Mouse (Mus musculus) hindbrain, embryonic 15.5 days (tissue): Measurements from ENCODE around the gene Ltbp3. TPM values are rescaled to one million over a fixed set of nuclear protein-coding genes. Genes with fewer than 3 reads are reported as not detected.
"Not testable (repeated sequence)": the region's sequence is repeated elsewhere in the genome, so short reads cannot be mapped to it uniquely, and the experiment has no call there.

Experiments used
- ATAC-seq: fragments of 200-750 bp; cut with Nextera tagmentation; 2 replicates; pipeline ENCODE4 v1.8.0; 2017; ENCODE audit warnings: low read depth, moderate number of reproducible peaks, moderate TSS enrichment; ENCODE audit not compliant: low FRiP score
- H3K27ac ChIP-seq: fragments of 300-500 bp; sonication (generic); replicated peaks from 2 replicates; pipeline ENCODE4 v1.5.1; 2015; ENCODE audit warnings: mild to moderate bottlenecking, inconsistent platforms
- H3K27me3 ChIP-seq: fragments of 300-500 bp; sonication (generic); 2 replicates; pipeline ENCODE4 v1.6.1; 2015; ENCODE audit warnings: control low read depth, inconsistent platforms
- H3K36me3 ChIP-seq: fragments of 300-500 bp; sonication (generic); 2 replicates; pipeline ENCODE4 v1.6.1; 2015; ENCODE audit warnings: control low read depth, inconsistent platforms
- H3K4me1 ChIP-seq: fragments of 300-500 bp; sonication (generic); replicated peaks from 2 replicates; pipeline ENCODE4 v1.6.1; 2015; ENCODE audit warnings: control low read depth, inconsistent platforms
- H3K4me2 ChIP-seq: fragments of 300-500 bp; sonication (generic); 2 replicates; pipeline ENCODE4 v1.6.1; 2015; ENCODE audit warnings: moderate library complexity, mild to moderate bottlenecking, inconsistent platforms
- H3K4me3 ChIP-seq: fragments of 300-500 bp; sonication (generic); 2 replicates; pipeline ENCODE4 v1.5.1; 2015; ENCODE audit warnings: mild to moderate bottlenecking, inconsistent platforms
- H3K9ac ChIP-seq: fragments of 300-500 bp; sonication (generic); 2 replicates; pipeline ENCODE4 v1.6.1; 2015; ENCODE audit warnings: inconsistent platforms
- H3K9me3 ChIP-seq: fragments of 300-500 bp; sonication (generic); 2 replicates; pipeline ENCODE4 v1.6.1; 2016; ENCODE audit warnings: control low read depth, inconsistent platforms
- WGBS: fragments of 180-500 bp; shearing (Covaris S2); methylation state at CpG from one replicate; pipeline ENCODE4 v1.1.7; 2015; 5-methylcytosine and 5-hydroxymethylcytosine counted together
- polyA plus RNA-seq: library from polyadenylated mRNA; unstranded; fragments of >200 nt; fragmentation: Nextera tagmentation; extraction: Ambion mirVana; gene quantifications from 2 replicates; pipeline ENCODE4 v1.2.1, GENCODE M21; 2015

Ltbp3 gene
- polyA plus RNA-seq, 1 experiment from 2014 or later = 15.2 TPM

- no peaks in the 10 kb centered on the region for H3K9me3 ChIP-seq
- no peak for ATAC-seq
These were observed 47.2 kb downstream of the Ltbp3 start for GRCm38 (mm10) chr19:5787920-5788319.

DNA sequence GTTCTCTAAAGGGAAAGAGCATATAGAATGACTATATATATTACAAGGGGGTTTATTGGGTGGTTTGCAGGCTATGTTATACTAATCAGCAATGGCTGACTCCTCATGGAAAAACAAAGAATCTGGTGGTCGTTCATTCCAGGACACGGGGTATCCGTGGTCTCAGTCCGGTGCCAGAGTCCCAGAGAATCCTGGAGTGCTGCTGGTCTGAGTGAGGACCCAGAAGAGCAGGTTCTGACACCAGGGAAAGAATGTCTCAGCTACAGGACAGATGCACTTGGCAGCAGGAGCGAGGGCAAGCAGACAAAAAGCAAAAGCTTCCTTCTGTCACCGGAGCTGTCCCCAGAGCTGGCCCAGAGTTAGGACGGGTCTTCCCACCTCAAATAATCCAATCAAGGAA, 47.9 kb downstream of the Ltbp3 start:
- Histone ChIP-seq H3K36me3 (no peaks in the 10 kb centered on the region), H3K4me3 (no peak overlapping the region)
- WGBS = 88% methylated on average over 7 of the region's 7 CpGs

More at GRCm38 (mm10) chr19:5787920-5788319, 47.2 kb downstream of the Ltbp3 start:
- Histone ChIP-seq H3K9ac (no peak overlapping the region), H3K36me3 (no peaks in the 10 kb centered on the region), H3K4me3 (no peak overlapping the region), H3K27me3 (no peaks in the 10 kb centered on the region), H3K4me1 (no peaks in the 10 kb centered on the region; the same call in 1 of the 2 replicates), H3K27ac (no peak overlapping the region), H3K4me2 (no peak overlapping the region)
- WGBS = 87% methylated on average over 7 of the region's 7 CpGs

DNA sequence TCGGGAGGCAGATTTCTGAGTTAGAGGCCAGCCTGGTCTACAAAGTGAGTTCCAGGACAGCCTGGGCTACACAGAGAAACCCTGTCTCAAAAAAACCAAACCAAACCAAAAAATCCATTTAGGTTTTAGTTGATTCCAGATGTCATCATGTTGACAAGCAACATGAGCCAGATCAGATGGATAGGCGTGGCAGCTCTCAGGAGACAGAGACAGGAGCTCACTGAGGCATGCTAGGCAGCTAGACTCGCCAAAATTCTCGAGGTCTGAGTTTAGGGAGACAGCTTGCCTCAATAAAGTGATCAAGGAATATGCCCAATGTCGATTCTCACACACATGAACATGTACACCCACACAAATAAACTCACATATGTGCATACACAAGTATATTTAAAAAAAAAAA, 48.4 kb downstream of the Ltbp3 start:
- Histone ChIP-seq H3K4me3 (no peak overlapping the region), H3K9ac (no peak overlapping the region), H3K9me3 (no peaks in the 10 kb centered on the region), H3K4me2 (no peak overlapping the region), H3K27ac (no peak overlapping the region), H3K36me3 (no peaks in the 10 kb centered on the region), H3K4me1 (peaks cover 7% of the 10 kb centered on the region; the same call in 1 of the 2 replicates), H3K27me3 (no peaks in the 10 kb centered on the region)
- 67% methylated on average over 5 of the region's 5 CpGs for WGBS
- no peak for ATAC-seq

More for the DNA sequence above, 47.9 kb downstream of the Ltbp3 start:
- no peak overlapping the region for H3K4me2 ChIP-seq
- H3K27ac ChIP-seq = no peak overlapping the region
- no peaks in the 10 kb centered on the region for H3K9me3 ChIP-seq
- H3K27me3 ChIP-seq = no peaks in the 10 kb centered on the region
- ATAC-seq = no peak
- no peak overlapping the region for H3K9ac ChIP-seq
- H3K4me1 ChIP-seq = peaks cover 3% of the 10 kb centered on the region; the same call in 1 of the 2 replicates

DNA sequence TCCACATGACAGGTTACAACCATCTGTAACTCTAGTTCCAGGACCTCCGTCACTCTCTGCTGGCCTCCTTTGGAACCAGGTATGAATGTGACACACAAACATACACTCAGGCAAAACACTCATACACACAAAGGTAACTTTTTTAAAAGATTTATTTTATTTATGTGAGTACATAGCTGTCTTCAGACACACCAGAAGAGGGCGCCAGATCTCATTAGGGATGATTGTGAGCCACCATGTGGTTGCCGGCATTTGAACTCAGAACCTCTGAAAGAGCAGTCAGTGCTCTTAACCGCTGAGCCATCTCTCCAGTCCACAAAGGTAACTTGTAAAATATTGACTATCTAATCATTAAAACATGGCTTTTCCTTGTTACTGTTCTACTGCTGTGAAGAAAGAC, 50.6 kb downstream of the Ltbp3 start:
- H3K27me3 ChIP-seq = no peaks in the 10 kb centered on the region
- H3K36me3 ChIP-seq = peaks cover 16% of the 10 kb centered on the region
- H3K27ac ChIP-seq = no peak overlapping the region
- 82% methylated on average over 4 of the region's 4 CpGs for WGBS
- H3K4me1 ChIP-seq = peaks cover 29% of the 10 kb centered on the region
- H3K9me3 ChIP-seq = no peaks in the 10 kb centered on the region
- no peak overlapping the region for H3K4me2 ChIP-seq
- H3K9ac ChIP-seq = no peak overlapping the region
- H3K4me3 ChIP-seq = no peak overlapping the region
- no peak for ATAC-seq

DNA sequence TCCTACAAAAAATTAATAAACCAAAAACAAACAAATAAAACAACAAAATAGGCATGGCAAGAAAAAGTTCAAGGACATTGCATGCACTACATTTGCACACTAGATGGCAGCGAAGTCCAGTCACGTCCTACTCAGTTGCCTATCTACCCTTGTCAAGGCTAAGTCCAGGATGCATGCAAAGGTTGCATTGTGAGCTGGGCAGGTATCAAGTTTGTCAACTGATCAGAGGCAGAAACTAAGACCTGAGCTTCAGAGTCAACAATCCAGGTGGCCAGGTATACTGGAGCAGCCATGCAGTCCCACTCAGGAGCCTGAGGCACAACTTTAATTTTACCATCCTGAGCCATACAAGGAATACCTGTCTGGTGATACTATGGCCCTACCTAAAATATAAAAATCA, 52.4 kb downstream of the Ltbp3 start:
- H3K4me1 ChIP-seq = peaks cover 46% of the 10 kb centered on the region
- WGBS = 6% methylated on average over 2 of the region's 2 CpGs
- H3K9me3 ChIP-seq = no peaks in the 10 kb centered on the region
- peak; percentile 73 for ATAC-seq
- no peaks in the 10 kb centered on the region for H3K27me3 ChIP-seq
- no peak overlapping the region for H3K27ac ChIP-seq
- no peak overlapping the region for H3K4me3 ChIP-seq
- H3K4me2 ChIP-seq = no peak overlapping the region
- no peak overlapping the region for H3K9ac ChIP-seq
- H3K36me3 ChIP-seq = peaks cover 34% of the 10 kb centered on the region

DNA sequence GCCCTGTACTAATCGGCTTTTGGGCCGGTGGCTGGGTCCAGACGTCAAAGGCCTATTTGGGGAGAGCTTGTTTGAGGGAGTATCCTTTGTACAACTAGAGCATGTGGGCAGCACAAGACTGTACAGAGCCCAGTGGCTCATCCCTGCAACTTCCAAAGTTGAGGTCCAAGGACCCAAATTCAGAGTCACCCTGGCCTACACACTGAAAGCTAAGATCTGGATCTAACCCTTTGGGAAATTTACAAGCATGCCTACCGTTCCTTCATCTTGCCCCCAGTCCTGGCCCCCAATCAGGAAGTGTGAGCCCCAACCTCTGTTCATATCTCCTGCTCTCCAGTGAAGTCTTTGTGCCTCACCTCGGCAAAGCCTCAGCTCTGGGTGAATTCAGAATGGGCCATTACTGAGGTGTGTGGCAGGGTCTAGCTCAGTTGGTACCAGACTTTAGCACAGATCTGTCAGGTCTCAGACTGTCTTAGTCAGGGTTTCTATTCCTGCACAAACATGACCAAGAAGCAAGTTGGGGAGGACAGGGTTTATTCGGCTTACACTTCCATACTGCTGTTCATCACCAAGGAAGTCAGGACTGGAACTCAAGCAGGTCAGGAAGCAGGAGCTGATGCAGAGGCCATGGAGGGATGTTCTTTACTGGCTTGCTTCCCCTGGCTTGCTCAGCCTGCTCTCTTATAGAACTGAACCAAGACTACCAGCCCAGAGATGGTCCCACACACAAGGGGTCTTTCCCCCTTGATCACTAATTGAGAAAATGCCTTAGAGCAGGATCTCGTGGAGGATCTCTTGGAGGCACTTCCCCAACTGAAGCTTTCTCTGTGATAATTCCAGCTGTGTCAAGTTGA, 53.4 kb downstream of the Ltbp3 start:
- Histone ChIP-seq H3K27ac (peak overlapping the region; percentile 62), H3K36me3 (peaks cover 37% of the 10 kb centered on the region), H3K4me1 (peaks cover 46% of the 10 kb centered on the region), H3K4me2 (peak overlapping the region; percentile 92)
- 24% methylated on average over 7 of the region's 7 CpGs for WGBS
- H3K4me3 ChIP-seq, H3K27me3 ChIP-seq, H3K9ac ChIP-seq, H3K9me3 ChIP-seq: not testable (repeated sequence)
- peak; percentile 50; the same call in 1 of the 2 replicates for ATAC-seq

GRCm38 (mm10) chr19:5794771-5795576, 54.3 kb downstream of the Ltbp3 start:
- peaks cover 46% of the 10 kb centered on the region for H3K4me1 ChIP-seq
- ATAC-seq = peak; percentile 37; the same call in 1 of the 2 replicates
- WGBS = 38% methylated on average over 5 of the region's 5 CpGs
- peaks cover 37% of the 10 kb centered on the region for H3K36me3 ChIP-seq
- no peaks in the 10 kb centered on the region for H3K9me3 ChIP-seq
- H3K27me3 ChIP-seq = no peaks in the 10 kb centered on the region
- peak overlapping the region; percentile 93 for H3K4me3 ChIP-seq
- peak overlapping the region; percentile 92 for H3K4me2 ChIP-seq
- peak overlapping the region; percentile 33 for H3K9ac ChIP-seq
- peak overlapping the region; percentile 62 for H3K27ac ChIP-seq

DNA sequence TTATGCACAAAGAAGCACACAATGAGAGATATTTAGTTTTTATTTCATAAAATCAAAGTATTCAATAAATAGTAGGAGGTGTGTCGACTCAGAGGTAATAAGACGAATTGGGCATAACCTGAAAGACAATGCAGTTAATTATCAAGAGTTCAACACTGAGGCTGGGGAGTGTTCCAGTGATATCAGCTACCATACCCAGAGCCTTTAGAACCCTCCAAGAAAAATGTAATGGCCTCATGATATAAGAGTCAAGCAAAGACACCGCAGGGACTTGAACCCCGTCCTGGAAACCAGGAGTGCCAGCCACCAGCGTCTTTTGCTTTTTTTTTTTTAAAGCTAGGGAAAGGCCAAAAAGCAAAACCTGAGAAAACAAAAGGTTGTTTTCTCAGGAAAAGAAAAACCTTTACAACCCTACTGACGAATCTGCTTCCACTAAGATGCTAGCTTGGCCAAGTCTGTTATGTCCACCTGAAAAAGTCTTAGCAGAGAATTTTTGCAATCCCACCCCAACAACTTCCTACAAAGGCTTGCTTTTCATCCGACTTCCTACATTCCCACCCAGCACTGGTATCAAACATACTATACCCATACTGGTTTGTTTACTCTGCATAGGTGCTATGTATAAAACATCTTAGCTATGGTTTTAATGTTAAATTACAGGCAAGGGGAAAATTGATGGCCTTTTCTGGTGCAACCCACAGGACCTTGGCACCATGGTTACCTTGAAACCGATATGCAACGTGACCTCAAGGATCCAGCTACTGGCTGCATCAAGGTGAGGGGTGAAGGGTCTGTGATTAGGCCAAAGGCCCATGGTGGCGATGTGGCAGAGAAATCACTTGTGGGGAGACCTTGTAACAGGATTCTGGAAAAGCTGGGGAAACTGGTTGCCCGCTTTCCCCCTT, 55.2 kb downstream of the Ltbp3 start:
- Histone ChIP-seq H3K27ac (peak overlapping the region; percentile 51), H3K4me1 (peaks cover 46% of the 10 kb centered on the region), H3K27me3 (no peaks in the 10 kb centered on the region), H3K9ac (peak overlapping the region; percentile 78), H3K4me3 (peak overlapping the region; percentile 93), H3K36me3 (peaks cover 37% of the 10 kb centered on the region), H3K4me2 (peak overlapping the region; percentile 92), H3K9me3 (no peaks in the 10 kb centered on the region)
- ATAC-seq = no peak
- 50% methylated on average over 11 of the region's 11 CpGs for WGBS

DNA sequence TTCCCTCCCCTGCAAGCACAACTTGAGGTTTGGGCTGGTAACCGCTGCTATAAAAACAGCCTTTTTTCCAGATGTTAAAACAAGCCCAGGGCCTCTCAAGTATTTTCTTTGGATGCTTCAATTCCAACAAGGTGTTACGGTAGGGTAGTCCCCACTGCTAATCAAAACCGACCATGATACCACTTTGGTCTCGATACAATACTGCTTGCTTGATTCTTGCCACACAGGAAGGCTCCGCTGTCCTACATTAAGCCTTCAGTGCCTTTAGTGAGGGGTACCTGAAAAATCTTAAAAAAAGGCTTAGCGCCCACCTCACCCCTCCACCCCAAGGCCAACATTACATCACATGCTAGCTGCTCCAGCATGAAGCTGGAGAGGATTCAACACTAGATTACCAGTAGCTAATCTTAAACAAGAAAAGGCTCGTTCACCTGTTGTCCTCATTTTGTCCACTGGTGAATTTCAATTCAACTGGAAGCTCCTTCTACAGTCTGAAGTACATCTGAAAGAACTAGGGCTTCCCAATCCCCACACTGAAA, 55.9 kb downstream of the Ltbp3 start:
- no peaks in the 10 kb centered on the region for H3K9me3 ChIP-seq
- no peaks in the 10 kb centered on the region for H3K27me3 ChIP-seq
- H3K4me3 ChIP-seq = peak overlapping the region; percentile 93
- 39% methylated on average over 7 of the region's 7 CpGs for WGBS
- peak overlapping the region; percentile 78 for H3K9ac ChIP-seq
- H3K4me1 ChIP-seq = peaks cover 46% of the 10 kb centered on the region
- no peak for ATAC-seq
- peak overlapping the region; percentile 92 for H3K4me2 ChIP-seq
- peak overlapping the region; percentile 17; the same call in 1 of the 2 replicates for H3K27ac ChIP-seq
- peaks cover 37% of the 10 kb centered on the region for H3K36me3 ChIP-seq

DNA sequence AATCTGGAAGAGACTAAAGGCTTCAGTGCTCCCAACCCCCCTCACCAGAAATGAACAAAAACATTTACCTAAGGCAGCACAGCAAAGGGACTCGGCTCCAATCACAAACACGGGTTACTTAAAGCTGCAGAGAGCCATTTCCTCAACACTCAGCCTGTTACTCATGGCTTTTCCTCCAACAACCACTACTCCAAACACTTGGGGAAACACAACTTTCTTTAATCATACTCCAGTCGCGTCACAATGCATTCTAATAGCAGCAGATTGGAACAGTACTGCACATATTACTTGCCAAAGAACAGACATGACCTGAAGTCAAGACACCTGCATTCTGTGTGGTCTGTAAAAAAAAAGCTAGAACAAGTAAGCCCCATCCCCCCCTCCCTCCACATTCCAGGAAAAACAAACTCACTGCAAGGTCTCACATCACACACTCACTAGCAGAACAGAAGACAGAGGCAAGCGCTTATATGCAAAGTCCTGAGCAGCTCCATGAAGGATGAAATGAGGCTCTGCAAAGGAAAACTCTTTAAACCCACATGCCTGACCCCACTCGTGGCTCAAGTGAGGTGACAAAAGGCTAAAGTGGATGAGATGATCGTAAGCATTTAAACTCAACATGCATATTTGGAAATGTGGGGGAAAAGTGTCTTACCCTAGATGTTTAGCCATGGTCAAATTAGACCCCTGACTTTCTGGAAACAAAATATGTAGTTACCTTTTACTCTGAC, 56.8 kb downstream of the Ltbp3 start:
- Histone ChIP-seq H3K9me3 (no peaks in the 10 kb centered on the region), H3K9ac (peak overlapping the region; percentile 78), H3K4me3 (peak overlapping the region; percentile 93), H3K36me3 (peaks cover 37% of the 10 kb centered on the region), H3K4me1 (peaks cover 46% of the 10 kb centered on the region), H3K4me2 (peak overlapping the region; percentile 92), H3K27me3 (no peaks in the 10 kb centered on the region), H3K27ac (0 out of 2 replicates have a peak overlapping the region, but pooled peaks have one; percentile 42)
- no peak for ATAC-seq
- 10% methylated on average over 7 of the region's 7 CpGs for WGBS
